Mouse (Mus musculus) cerebellum, adult 11 months (tissue): ENCODE measurements around the gene Trmt61a.
"Not testable (repeated sequence)": the region's sequence is repeated elsewhere in the genome, so short reads cannot be mapped to it uniquely, and the experiment has no call there.

Source experiments
- DNase-seq: peaks from one replicate; pipeline ENCODE4 v3.0.0; 2022

Gene Trmt61a

DNA sequence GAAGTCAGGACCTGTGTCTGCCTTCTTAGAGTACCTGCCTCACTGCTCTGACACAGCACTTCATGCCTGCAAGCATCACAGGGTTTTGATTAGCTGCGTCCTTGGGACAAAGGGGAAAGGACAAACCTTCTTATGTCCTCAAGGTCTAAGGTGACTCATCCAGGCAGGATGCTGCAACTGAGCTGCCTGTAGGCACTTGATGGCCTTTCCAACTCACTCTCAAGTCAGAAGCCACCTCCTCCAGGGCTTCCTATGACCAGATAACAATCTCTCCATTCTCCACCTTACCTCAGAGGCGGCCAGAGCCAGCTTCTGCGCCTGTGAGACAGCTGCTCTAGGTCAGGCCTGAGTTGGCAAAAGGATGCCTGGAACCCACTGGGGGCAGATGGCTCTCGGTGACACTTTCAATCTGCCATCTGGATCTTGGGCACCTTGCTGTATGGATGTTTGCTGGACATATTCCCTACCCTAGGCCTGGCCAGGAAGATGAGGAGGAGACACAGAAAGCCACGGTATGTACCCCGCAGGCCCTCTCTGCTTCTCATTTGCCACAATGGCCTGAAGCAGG, 20.5 kb downstream of the Trmt61a start:
- DNase-seq: peak; percentile 69

DNA sequence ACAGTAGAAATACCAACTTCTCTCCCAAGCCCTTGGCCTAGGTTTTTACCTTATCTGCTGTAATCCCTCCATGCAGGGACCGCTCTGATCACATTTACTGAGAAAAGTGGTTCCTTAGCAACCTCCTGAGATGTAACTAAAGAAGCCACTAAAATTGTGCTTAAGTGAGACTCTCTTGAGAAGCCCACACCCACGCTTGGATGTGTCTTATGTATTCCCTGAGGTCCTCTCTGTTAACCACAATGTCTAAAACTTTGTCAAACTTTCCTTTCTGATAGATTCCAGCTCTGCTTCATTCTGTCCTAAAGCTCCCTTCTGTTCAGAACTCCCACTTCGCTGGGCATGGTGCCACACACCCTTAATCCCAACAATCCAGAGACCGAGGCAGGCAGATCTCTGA, 21.6 kb downstream of the Trmt61a start:
- no peak for DNase-seq

DNA sequence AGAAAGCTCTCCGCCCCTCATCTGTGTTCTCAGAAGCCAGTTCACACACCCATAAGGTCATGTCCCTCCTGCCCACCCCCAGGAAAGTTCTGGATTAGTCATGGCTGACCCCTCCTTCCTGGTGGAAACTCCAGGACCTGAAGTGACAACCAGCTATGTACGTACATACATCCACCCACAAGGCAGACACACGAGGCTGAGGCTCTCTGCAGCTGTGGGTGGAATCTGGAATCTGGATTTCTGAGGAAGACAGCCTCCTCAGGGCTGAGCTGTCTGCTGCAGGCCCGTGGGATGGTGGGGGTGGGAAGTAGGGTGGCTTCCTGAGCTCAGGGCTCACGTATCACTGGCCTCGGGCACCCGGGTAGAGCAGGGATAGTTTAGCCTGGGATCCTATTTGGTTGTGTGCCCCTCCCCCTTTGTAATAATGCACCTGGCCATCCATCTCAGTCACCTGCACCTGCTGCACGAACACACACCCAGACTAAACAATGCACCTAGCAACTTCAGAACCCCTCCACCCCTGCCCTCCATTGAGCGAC, 23.1 kb downstream of the Trmt61a start:
- DNase-seq: no peak

DNA sequence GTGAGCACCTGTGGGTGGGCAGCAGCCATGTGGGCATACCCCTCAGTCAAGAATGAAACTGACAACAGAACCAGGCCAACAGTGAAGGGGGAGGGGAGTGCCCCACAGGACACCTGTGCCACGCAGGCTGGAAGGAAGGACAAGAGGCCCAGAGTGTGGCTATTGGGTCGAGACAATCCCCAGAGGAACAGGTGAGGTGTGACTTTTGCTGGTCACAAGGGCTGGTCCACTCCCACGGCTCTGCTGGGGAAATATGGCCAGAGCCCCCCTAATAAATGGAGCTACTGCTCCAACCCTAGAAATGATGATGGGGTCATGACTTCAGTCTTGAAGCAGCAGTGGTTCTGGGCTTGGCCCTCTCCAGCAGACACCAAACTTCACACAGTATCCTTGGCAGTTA, 25.4 kb downstream of the Trmt61a start:
- no peak for DNase-seq

DNA sequence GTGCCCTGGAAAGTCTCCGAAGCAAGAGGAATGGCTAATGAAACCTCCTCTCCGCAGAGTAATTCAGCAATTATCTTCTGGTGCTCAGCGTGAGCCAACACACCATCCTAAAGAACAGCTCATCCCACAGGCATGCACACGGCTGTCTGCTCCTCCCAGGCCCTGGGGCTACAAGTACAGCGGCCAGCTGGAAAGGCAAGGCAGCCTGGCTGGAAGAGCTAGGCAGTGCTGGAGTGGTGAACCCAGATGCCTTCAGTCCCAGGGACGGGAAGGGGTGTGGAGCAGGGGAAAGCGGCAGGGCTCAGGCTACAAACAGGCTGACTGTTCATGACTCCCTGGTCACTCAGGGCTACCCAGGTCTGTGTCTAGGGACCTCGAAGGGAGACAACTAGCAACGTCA, 26.7 kb downstream of the Trmt61a start:
- no peak for DNase-seq

DNA sequence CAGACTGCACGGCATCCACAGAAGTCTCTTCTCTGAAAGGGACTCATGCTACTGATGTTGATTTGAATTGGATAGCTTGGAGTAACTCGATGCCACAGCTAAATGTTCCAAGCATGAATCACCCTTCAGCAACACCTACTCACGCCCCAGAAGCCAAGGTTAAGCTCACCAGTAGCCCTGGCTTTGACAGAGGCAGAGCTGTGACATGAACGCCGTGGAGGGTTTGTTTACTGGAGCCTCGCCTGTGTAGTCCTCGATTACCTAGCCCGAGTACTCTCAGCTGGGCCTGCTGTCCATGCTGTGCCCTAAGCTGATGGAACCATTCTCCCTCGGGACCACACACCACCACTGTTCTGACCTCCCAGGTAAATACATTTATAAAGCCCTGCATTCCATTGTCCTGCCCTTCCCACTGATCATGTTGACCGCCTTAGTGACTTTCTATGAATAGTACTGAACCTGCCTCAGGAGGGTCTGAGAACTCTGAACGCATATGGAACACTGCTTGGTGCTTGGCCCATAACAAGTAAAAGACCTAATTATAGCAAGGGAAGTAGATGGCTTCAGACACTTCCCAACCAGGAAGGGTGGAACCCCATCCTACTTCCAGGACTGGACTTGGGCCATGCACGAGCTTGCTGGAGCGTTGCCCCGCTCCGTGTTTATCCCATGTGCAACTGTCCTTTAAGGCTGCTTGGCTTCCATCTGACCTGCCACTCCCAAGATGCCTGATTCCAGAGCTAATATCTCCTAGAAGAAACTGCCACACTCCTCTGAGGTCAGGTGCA, 27.5 kb downstream of the Trmt61a start:
- DNase-seq: no peak

DNA sequence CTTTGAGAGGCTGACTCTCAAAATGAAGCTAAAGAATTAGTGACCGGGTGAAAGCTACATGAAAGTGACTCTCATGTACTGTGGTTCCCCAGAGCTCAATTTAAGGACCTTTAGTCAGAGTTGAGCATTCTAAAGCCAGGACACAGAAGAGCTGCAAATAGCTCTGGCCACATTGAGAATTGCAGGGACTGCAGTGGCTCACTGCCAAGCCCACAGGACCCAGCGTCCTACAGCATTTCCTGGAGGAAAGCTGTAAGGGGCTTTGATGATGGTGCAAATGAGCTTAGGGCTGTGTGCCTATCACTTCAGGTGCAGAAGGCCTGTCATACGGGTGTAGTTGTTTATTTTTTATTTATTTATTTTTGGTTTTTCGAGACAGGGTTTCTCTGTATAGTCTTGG, 30.3 kb downstream of the Trmt61a start:
- DNase-seq: no peak

DNA sequence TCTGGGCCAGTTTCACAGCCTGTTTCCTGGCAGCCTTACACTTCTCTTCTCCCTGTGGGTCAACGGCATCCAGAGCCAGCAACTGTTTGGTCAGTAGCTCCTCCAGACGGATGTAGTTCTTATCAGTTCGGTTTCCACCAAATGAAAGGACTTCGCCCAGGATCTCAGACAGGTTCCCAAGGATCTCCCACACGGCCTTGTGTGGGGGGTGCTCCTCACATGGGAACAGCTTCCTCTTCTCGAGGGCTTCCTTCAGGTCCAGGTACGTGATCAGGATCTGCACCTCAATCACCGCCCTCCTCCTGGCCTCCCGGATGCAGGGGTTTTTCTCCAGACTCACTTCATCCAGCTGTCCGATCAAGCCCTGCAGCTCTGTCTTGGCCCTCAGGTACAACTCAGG, 32.2 kb downstream of the Trmt61a start:
- no peak for DNase-seq

DNA sequence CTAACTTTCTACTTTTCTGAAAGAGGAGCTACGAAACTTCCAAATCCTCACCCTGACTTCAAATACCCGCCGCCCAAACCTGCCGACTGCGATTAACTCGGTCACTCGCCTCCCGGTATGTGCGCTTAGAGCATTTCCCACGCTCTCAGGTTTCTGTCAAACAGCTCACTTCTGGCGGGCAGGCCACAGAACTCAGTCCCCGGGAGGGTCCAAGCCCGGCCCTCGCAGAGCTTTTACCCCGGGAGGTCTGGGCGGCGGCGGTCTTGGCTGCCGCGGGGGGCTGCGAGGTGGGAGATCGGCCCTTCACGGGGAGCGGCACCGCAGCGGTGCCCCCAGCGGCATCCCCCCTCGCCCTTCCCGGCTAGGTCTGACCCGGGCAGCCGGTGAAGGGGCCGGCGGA, 34.6 kb downstream of the Trmt61a start:
- no peak for DNase-seq

DNA sequence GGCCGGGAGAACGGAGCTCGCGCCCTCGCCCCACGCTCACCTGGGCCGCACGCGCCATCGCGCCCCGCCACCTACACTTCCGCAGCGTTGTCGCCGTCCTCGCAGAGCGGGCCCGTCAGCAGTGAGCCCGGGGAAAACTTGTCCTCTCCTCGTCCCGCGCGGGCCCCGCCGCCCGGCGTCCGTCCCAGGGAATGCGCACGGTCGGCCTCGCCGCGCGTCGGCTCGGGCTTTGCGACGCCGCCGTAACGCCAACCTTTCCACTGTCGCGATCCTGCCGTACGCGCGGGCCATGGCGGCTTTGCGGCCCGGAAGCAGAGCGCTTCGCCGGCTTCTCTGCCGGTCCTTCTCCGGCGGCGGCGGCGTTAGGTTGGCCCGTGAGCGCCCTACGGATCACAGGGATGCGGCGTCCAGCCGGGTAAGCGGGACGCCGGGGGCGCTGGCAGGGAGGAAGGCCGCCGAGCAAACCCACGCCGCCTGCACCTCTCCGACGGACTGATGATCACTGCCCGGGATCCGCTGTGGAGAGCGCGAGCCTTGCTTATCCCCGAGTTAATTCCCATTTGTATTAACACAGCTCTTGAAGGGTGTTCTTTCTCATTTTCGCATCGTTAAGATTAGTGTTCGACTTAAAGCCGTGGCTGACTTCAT, 35.2 kb downstream of the Trmt61a start, which contains the start of the genes Bag5 and Apopt1:
Bag5 (minus strand) TSS at position 254 of the 648 bp plus-strand sequence.
Apopt1 (plus strand) TSS at position 258 of the 648 bp plus-strand sequence.
- peak; percentile 87 for DNase-seq

DNA sequence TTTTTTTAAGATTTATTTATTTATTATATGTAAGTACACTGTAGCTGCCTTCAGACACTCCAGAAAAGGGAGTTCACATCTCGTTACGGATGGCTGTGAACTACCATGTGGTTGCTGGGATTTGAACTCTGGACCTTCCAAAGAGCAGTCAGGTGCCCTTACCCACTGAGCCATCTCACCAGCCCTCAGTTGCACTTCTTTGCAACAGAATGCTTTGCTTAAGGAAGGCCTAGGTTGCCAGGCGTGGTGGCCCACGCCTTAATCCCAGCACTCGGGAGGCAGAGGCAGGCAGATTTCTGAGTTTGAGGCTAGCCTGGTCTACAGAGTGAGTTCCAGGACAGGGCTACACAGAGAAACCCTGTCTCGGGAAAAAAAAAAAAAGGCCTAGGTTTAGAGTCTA, 36.0 kb downstream of the Trmt61a start:
- DNase-seq: not testable (repeated sequence)

DNA sequence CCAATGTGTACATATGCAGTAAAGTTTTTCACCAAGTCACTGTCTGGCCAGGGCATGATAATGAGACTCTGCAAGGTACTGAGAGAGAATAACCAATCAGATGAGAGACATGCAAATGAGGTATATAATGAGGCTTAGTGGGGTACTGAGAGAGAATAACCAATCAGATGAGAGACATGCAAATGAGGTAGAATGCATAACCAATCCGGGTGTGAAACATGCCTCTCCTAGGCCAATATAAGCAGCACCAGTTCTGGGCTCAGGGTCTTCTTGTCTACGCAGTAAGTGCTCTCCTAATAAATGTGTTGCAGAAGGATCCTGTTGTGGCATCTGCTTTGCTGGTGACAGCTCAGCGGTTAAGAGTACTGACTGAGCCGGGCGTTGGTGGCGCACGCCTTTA, 38.6 kb downstream of the Trmt61a start:
- DNase-seq: no peak

DNA sequence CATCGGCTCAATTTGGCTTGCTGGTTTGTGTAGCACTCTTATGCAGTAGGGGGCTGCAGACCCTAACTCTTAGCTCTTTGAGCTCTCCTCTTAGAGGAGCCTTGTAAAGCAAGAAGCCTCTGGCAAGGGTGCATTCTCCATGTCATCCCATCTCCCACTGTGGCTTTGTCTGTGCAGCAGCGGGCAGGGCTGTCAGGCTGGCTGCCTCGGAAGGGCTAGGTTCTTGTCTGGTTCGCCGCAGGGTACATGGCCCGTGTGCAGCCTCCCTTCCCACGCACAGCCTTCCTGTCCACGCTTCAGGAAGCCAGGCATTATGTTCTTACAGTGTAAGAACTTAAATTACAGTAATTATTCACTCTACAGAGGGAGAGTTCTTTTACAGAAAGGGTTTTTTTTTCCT, 40.8 kb downstream of the Trmt61a start:
- no peak for DNase-seq

DNA sequence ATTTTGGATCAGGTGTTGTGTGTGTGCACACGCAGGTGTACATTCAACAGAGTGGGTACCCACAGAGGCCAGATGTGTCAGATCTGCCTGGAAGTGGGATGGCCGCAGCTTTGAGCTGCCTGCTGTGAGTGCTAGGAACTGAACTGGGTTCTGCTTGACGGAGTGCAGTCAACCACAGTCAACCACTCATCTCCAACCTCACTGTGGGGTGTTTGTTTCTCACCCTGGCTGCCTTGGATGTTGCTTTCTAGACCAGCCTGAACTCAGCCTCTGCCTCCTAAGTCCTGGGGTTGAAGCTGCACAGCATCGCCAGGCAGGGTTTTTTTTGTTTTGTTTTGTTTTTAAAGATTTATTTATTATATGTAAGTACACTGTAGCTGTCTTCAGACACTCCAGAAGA, 42.3 kb downstream of the Trmt61a start:
- no peak for DNase-seq

DNA sequence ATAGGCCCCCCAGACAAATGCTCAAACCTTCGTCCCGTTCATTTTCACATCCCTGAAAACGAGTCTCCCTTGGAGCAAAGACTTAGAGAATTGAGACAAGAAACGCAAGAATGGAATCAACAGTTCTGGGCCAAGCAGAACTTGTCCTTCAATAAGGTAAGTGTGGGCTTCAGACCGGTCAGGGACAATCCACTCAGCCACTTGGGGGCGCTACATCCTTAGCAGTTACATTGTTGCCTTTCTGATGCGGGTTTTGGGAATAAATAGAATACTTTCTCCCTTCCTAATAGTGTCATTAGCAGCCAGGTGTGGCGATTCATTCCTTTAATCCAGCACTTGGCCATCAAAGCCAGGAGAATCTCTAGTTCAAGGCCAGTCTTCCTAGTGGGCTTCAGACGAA, 44.7 kb downstream of the Trmt61a start:
- peak; percentile 62 for DNase-seq

DNA sequence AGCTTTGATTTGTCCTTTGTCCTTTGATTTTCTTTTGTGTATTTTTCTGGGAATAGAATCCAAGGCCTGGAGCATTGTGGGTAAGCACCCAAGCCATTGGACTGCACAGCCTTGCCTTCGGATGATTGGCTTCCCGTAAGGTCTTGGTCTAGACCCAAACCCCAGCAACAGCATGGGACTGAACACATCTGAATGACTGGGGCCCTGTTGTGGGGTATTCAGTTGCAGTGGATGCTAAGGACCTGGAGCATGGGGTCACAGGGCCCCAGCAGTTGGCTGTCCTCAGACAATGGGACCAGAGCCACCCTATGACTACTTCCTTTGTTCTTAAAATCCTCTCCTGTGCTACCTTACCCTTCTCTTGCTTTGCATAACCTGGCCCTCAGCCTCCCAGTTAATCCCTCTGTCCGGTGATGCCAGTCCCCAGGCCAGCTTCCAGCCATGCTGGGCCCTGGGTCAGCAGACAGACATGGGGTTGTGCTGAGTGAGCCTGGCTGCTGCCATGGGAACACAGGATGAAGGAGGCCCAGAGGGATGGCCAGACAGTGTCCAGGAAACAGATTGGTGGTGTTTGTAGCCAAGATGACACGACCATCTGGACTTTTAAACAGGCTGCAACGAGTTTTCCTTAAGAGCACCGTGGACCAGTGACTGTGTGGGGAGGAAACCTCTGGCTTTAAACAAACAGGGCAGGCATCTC, 46.9 kb downstream of the Trmt61a start:
- peak; percentile 75 for DNase-seq

DNA sequence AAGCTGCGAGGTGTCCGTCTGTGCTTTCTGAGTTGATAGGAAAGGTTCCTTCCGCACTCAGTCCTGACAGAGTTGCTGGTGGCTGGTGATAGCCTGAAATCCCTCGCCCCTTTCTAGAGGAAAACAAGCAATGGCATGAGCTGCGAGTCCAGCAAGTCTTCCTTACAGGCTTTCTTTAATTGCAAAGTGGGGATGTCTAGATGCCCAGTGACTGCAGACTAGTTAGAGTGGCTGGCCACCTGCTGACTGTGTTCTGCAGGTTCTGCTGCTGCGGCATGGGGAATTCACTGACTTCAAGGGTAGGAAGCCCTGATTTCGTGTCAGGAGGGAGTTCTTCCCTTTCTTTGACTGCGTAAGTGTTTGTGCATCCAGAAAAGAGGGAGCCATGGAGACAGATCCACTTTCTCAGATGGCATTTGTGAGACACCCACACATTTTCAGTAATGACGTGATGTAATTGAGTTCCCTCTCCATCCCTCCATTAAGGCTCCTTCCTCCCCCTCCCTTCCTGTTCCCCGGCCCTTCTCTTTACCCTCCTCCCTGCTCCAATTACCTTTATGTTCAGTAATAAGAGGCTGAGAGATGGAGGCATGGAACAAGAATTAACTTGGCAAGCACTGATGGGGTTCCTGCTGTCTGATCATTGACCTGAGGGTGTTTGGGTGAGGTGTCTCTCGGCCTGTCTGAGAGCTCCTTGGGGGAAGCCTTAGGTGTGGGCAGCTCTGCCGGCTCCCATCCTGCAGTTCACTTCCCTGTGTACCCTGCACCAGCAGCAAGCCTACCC, 47.6 kb downstream of the Trmt61a start:
- no peak for DNase-seq

DNA sequence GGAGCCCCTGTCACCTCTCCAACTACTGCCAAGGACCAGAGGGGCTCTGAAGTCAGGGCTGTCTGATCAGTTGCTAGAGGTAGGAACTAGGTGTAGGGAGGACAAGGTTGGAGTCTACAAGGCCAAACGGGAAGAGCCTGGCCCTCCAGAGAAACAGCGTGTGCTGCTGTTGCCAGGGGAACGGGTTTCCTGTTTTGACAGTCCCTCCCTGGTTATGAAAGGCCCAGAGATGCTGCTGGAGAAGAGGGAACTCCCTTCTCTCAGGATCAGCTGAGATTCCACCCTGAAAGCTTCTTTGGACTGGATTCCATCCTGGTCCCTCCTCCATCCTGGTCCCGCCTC, 48.2 kb downstream of the Trmt61a start:
- DNase-seq: no peak

DNA sequence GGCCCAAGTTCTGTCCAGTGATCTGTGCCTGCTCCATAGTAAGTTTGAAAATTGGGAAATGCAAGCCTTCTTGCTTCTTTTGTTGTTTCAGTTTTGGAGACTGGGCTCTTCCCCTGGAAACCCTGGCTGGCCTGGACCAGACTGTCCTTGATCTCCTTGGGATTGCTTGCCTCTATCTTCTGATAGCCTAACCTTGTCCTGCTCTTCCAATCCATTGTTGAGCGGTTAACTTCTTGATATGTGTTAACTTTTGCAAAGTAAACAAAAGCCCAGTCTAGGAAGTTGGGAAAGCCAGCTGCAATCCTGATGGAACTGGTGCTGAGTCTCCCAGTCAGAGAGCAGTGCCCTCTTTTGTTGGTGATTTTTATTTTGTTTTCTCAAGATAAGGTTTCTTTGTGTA, 50.1 kb downstream of the Trmt61a start:
- DNase-seq: no peak

DNA sequence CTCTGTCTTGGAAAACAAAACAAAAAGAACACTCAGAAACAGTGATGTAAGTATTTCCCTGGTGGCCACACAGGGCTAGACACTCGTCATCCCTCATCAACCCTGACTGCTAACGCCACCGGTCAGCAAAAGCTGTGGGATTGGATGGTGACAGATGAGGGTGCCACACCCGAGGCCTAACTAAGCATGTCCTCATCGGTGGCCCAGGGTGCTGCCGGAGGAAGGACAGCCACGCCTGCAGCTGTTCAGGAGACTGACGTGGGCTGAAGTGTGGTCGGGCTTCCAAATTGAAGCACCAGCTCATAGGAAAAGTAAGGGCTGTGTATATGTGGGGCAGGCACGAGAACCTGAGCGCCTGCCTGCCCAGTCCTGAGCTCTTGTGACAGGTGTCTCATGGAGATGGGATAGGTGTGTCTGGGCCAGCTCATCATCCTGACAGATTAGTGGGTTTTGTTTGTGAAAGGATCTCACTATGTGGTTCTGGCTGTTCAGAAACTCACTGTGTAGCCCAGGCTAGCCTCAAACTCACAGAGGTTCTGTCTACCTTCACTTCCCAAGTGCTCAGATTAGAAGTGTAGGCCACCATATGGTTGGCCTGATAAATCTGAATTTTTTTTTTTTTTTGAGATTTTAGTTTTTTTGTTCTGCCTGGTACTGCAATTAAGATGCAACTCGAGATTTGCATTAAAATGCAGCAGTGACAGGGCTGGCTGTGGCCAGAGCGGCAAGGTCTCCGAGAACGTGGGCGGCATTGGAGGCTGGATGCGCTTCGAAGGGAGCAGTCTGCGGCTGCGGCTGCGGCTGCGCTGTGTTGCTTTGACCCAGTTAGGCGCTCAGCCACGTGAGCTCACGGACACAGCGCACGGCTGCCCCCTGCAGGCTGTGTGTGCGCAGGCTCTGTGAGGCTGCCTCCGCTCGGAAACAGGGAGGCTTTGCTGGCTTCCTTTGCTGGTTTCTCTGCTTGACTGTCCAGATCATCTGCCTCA, 54.2 kb downstream of the Trmt61a start:
- DNase-seq: peak; percentile 92

DNA sequence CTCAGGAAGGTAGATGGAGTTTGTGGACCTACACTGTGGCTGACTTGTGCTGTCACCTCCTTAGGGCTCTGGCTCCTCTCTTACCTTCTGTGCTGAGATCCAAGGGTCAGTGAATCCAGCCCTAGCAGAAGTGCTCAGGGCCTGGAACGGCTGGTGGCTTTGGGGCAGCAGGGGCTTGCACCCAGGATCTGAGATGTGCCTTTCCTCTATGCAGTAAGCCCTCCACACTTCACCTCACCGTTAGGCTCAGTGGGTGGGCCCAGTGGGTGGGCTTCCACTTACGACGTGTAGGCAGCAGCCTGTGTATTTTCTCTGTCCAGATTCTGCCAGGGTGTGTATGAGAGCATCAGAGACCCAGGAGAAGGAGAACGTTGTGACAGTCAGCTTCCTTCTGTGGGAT, 55.0 kb downstream of the Trmt61a start:
- DNase-seq: no peak
